Mouse (Mus musculus) midbrain, embryonic 15.5 days (tissue): Measurements from ENCODE around the gene Znrf3. TPM values are rescaled to one million over a fixed set of nuclear protein-coding genes. Genes with fewer than 3 reads are reported as not detected.
"Not testable (repeated sequence)": the region's sequence is repeated elsewhere in the genome, so short reads cannot be mapped to it uniquely, and the experiment has no call there.

Experiments
- ATAC-seq: fragments of 200-750 bp; cut with Nextera tagmentation; replicated peaks from 2 replicates; pipeline ENCODE4 v1.8.0; 2017; ENCODE audit warnings: moderate TSS enrichment
- H3K27ac ChIP-seq: fragments of 300-500 bp; sonication (generic); 2 replicates; pipeline ENCODE4 v1.5.1; 2015; ENCODE audit warnings: mild to moderate bottlenecking, inconsistent platforms
- H3K27me3 ChIP-seq: fragments of 300-500 bp; sonication (generic); replicated peaks from 2 replicates; pipeline ENCODE4 v1.6.1; 2015; ENCODE audit warnings: inconsistent platforms
- H3K36me3 ChIP-seq: fragments of 300-500 bp; sonication (generic); replicated peaks from 2 replicates; pipeline ENCODE4 v1.6.1; 2015; ENCODE audit warnings: inconsistent platforms
- H3K4me1 ChIP-seq: fragments of 300-500 bp; sonication (generic); 2 replicates; pipeline ENCODE4 v1.6.1; 2015; ENCODE audit warnings: inconsistent platforms
- H3K4me2 ChIP-seq: fragments of 300-500 bp; sonication (generic); 2 replicates; pipeline ENCODE4 v1.6.1; 2015; ENCODE audit warnings: inconsistent platforms, mild to moderate bottlenecking, moderate library complexity
- H3K4me3 ChIP-seq: fragments of 300-500 bp; sonication (generic); 2 replicates; pipeline ENCODE4 v1.5.1; 2015; ENCODE audit warnings: mild to moderate bottlenecking, inconsistent platforms
- H3K9ac ChIP-seq: fragments of 300-500 bp; sonication (generic); 2 replicates; pipeline ENCODE4 v1.6.1; 2015; ENCODE audit warnings: mild to moderate bottlenecking, inconsistent platforms
- H3K9me3 ChIP-seq: fragments of 300-500 bp; sonication (generic); 2 replicates; pipeline ENCODE4 v1.6.1; 2016; ENCODE audit warnings: inconsistent platforms
- WGBS: fragments of 180-500 bp; shearing (Covaris S2); methylation state at CpG from one replicate; pipeline ENCODE4 v1.1.7; 2015; ENCODE audit warnings: mixed read lengths; 5-methylcytosine and 5-hydroxymethylcytosine counted together
- polyA plus RNA-seq: library from polyadenylated mRNA; unstranded; fragments of >200 nt; fragmentation: Nextera tagmentation; extraction: Ambion mirVana; gene quantifications from 2 replicates; pipeline ENCODE4 v1.2.1, GENCODE M21; 2015

The Znrf3 gene
- 7.1 and 7.8 TPM in 2 replicates for polyA plus RNA-seq

DNA sequence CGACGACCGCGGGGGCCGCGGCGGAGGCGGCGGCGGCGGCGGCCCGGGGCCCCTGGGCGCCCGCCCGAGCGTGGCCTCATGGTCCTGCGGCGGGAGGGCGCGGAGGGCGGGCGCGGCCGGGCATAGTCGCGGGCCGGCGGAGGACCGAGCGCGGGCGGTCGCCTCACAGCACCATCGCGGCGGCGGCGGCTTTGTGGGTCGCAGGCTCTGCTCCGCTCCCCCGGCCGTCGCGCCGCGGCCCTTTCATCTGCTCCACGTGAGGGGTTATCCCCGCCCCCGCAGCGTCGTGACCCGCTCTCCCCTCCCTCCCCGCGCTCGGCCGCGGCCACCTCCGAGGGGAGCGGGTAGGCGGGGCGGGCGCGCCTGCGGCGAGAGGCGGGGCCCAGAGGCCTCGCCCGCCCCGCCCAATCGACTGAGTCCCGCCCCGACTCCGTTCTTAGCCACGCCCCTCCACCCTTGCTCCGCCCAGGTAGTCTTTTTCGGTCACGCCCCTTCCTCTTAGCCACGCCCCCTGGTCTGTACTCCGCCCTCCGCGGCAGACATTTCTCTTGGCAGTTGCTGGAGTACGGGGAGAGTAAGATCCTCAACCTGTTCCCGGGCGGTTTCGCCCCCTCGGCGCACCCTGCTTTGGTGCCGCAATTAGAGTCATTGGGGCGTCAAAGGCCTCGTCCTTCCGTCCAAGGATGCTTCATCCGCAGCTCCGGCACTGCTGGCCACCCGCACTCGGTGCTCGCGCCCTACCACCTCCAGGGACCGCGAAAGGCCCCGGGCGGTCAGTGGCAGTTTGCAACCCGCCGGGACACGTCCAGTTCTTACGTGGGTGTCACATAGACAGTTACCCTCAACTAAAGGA, at the start of gene Znrf3:
Gene Znrf3 (minus strand): TSS at position 249 of the 853 bp plus-strand sequence.
- peak within 1 kb of the TSS; percentile 73 for H3K27ac ChIP-seq
- no peaks in the 10 kb centered on the region for H3K36me3 ChIP-seq
- H3K9ac ChIP-seq, result peak within 1 kb of the TSS; percentile 73
- peak; percentile 88 for ATAC-seq
- WGBS, result under 1% methylated on average over 80 of the region's 106 CpGs
- H3K4me1 ChIP-seq, result peaks cover 23% of the 10 kb centered on the region
- H3K4me2 ChIP-seq, result peak within 1 kb of the TSS; percentile 93
- H3K4me3 ChIP-seq, result peak within 1 kb of the TSS; percentile 85
- H3K27me3 ChIP-seq, result no peaks in the 10 kb centered on the region
- H3K9me3 ChIP-seq, result no peaks in the 10 kb centered on the region

- Histone ChIP-seq H3K9ac (no peak overlapping the region), H3K36me3 (no peaks in the 10 kb centered on the region), H3K27ac (no peak overlapping the region), H3K4me2 (no peak overlapping the region), H3K4me3 (no peak overlapping the region), H3K27me3 (no peaks in the 10 kb centered on the region), H3K4me1 (no peaks in the 10 kb centered on the region), H3K9me3 (no peaks in the 10 kb centered on the region)
- 68% methylated on average over 2 of the region's 2 CpGs for WGBS
- no peak for ATAC-seq
Measured at GRCm38 (mm10) chr11:5493869-5494268, 49.2 kb upstream of the Znrf3 start.

DNA sequence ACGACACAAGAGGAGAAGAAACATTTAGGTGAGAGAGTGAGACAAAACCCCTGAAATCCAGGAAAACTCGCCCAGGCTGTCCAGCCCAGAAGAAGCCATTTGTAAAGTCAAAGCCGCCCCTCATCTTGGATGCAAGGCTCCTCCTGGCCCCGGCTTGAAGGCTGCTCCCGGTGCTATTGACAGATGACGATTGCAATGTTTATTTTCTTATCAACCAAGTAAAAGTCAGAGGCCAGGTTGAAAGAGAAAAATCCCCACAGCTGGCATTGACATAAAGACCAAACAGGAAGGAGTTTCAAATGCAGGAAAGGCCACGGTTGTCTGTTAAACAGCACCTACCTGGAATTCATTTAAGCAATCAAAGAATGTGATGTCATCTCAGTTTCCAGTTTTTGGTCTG, 47.3 kb upstream of the Znrf3 start:
- 81% methylated on average over 7 of the region's 7 CpGs for WGBS
- H3K27ac ChIP-seq, result no peak overlapping the region
- no peaks in the 10 kb centered on the region for H3K36me3 ChIP-seq
- H3K9ac ChIP-seq, result no peak overlapping the region
- H3K9me3 ChIP-seq, result no peaks in the 10 kb centered on the region
- ATAC-seq, result no peak
- H3K4me1 ChIP-seq, result no peaks in the 10 kb centered on the region
- H3K4me2 ChIP-seq, result no peak overlapping the region
- no peaks in the 10 kb centered on the region for H3K27me3 ChIP-seq
- H3K4me3 ChIP-seq, result no peak overlapping the region

GRCm38 (mm10) chr11:5490989-5491656, 46.5 kb upstream of the Znrf3 start:
- 85% methylated on average over 10 of the region's 10 CpGs for WGBS

GRCm38 (mm10) chr11:5489433-5489832, 44.8 kb upstream of the Znrf3 start:
- WGBS, result 90% methylated on average over 10 of the region's 10 CpGs
- not testable (repeated sequence) for H3K9ac ChIP-seq, H3K4me1 ChIP-seq, H3K9me3 ChIP-seq, H3K4me2 ChIP-seq, H3K27ac ChIP-seq, H3K4me3 ChIP-seq, H3K36me3 ChIP-seq, ATAC-seq, H3K27me3 ChIP-seq

More at GRCm38 (mm10) chr11:5490989-5491656, 46.5 kb upstream of the Znrf3 start:
- Histone ChIP-seq H3K9ac (no peak overlapping the region), H3K4me3 (no peak overlapping the region), H3K36me3 (no peaks in the 10 kb centered on the region), H3K27me3 (no peaks in the 10 kb centered on the region), H3K9me3 (no peaks in the 10 kb centered on the region), H3K4me2 (no peak overlapping the region), H3K27ac (no peak overlapping the region), H3K4me1 (no peaks in the 10 kb centered on the region)
- no peak for ATAC-seq

DNA sequence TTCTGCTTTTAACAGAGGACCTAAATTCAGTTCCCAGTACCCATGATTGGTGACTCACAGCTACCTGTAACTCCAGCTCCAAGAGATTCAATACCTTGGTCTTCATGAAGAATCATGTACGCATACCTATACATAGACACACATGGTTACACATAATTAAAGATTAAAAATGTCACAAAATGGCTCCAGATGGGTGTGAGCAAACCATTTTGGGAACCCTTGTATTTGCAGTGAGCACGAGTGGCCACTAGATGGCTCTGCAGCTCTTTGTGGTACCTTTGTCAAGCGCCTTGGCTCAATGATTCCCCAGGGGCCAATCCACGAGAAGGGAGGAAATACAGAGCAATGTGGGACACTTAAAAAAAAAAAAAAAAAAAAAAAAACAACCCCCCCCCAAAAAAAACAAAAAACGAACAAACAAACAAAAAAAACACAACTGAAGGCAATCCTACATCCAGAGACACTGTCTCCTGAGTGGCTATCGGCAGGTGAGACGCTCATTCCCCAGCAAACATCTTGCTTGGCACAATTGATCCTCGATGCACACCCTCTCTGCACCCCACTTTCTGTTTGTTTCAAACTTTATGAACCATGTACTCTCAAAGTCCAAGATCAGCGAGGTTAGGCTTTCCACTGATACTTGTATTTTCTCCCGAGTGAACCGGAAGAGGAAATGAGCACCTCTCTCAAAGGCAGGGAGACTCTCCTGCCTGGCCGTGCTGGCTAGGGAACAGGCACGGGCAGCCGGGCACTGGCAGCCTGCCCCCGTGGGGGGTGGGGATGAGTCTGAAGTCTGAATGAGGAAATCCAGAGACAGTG, 40.8 kb upstream of the Znrf3 start:
- no peaks in the 10 kb centered on the region for H3K9me3 ChIP-seq
- H3K9ac ChIP-seq, result peak overlapping the region; percentile 42
- H3K27me3 ChIP-seq, result no peaks in the 10 kb centered on the region
- H3K4me2 ChIP-seq, result peak overlapping the region; percentile 57
- H3K36me3 ChIP-seq, result no peaks in the 10 kb centered on the region
- WGBS, result 17% methylated on average over 15 of the region's 15 CpGs
- peak; percentile 80 for ATAC-seq
- peak overlapping the region; percentile 38 for H3K4me3 ChIP-seq
- H3K27ac ChIP-seq, result no peak overlapping the region
- peaks cover 5% of the 10 kb centered on the region; the same call in 1 of the 2 replicates for H3K4me1 ChIP-seq

GRCm38 (mm10) chr11:5482581-5482980, 37.9 kb upstream of the Znrf3 start:
- H3K27me3 ChIP-seq, result no peaks in the 10 kb centered on the region
- no peaks in the 10 kb centered on the region for H3K36me3 ChIP-seq
- no peaks in the 10 kb centered on the region for H3K9me3 ChIP-seq
- no peak overlapping the region for H3K4me2 ChIP-seq
- 88% methylated on average over 13 of the region's 13 CpGs for WGBS
- no peak overlapping the region for H3K9ac ChIP-seq
- H3K27ac ChIP-seq, result no peak overlapping the region
- H3K4me3 ChIP-seq, result no peak overlapping the region
- no peak for ATAC-seq
- H3K4me1 ChIP-seq, result peaks cover 5% of the 10 kb centered on the region; the same call in 1 of the 2 replicates

DNA sequence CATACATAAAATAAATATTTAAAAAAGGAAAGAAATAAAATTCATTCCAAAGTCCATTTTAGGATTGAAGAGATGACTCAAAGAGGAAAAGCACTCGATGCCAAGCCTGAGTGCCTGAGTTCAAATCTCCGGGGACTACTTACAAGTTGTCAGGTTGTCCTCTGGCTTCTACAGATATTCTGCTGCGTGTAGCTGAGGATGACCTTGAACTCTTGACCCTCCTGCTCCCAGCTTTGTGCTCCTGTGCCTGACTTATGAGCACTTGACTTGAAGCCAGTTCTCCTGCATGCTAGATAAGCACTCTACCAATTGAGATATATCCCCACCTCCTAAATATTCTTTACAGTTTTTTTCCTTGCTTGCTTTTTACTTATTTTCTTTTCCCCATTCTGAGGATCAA, 34.2 kb upstream of the Znrf3 start:
- no peak overlapping the region for H3K27ac ChIP-seq
- no peak overlapping the region for H3K9ac ChIP-seq
- 94% methylated on average over 3 of the region's 3 CpGs for WGBS
- H3K9me3 ChIP-seq, result no peaks in the 10 kb centered on the region
- no peak overlapping the region for H3K4me2 ChIP-seq
- H3K4me3 ChIP-seq, result no peak overlapping the region
- no peak for ATAC-seq
- no peaks in the 10 kb centered on the region for H3K27me3 ChIP-seq
- no peaks in the 10 kb centered on the region for H3K4me1 ChIP-seq
- no peaks in the 10 kb centered on the region for H3K36me3 ChIP-seq

DNA sequence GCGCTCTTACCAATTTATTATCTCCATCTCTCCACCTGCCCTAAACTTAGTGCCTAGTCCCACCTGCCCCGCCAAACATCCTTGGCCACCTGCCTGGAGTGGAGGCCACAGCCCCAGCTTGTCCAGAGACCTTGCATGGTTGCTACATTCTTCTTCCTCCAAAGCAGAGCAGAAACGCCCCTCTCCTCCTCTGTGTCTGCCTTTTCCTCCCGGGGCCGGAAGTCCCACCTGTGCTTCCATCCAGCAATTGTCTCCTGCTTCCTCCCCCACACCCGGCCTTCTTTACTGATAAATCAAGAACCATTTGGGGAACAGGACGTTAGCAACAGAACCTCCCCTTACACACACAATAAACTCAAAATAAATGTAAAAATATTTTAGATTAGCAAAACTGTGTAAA, 33.5 kb upstream of the Znrf3 start:
- H3K27me3 ChIP-seq, result no peaks in the 10 kb centered on the region
- H3K4me2 ChIP-seq, result no peak overlapping the region
- WGBS, result 83% methylated on average over 7 of the region's 7 CpGs
- no peaks in the 10 kb centered on the region for H3K4me1 ChIP-seq
- no peak overlapping the region for H3K27ac ChIP-seq
- H3K9ac ChIP-seq, result no peak overlapping the region
- H3K9me3 ChIP-seq, result no peaks in the 10 kb centered on the region
- no peak overlapping the region for H3K4me3 ChIP-seq
- H3K36me3 ChIP-seq, result no peaks in the 10 kb centered on the region
- ATAC-seq, result no peak

DNA sequence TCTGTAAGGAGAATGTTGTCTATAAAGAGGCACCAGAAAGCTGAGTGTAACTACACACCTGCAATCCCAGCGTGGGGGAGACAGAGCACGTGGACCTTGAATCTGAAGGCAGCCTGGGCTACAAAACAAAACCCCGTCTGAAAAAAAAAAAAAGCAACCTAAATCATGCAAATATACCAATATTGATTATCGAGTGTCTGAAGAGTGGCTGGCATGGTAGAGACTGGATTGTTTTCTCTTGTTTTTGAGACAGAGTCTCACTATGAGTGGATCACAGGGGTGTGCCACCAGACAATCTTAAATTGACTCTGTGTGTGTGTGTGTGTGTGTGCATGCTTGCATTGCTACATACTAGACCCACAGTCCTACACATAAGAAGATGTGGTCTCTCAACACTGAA, 32.2 kb upstream of the Znrf3 start:
- Histone ChIP-seq H3K4me2 (no peak overlapping the region), H3K4me1 (no peaks in the 10 kb centered on the region), H3K27me3 (no peaks in the 10 kb centered on the region), H3K27ac (no peak overlapping the region), H3K36me3 (no peaks in the 10 kb centered on the region), H3K9me3 (no peaks in the 10 kb centered on the region), H3K4me3 (no peak overlapping the region), H3K9ac (no peak overlapping the region)
- no peak for ATAC-seq
- 89% methylated on average over 4 of the region's 4 CpGs for WGBS

GRCm38 (mm10) chr11:5475556-5476118, 31.0 kb upstream of the Znrf3 start:
- 94% methylated on average over 2 of the region's 2 CpGs for WGBS
- not testable (repeated sequence) for ATAC-seq, H3K27me3 ChIP-seq, H3K4me1 ChIP-seq, H3K36me3 ChIP-seq, H3K9ac ChIP-seq, H3K4me2 ChIP-seq, H3K27ac ChIP-seq, H3K9me3 ChIP-seq, H3K4me3 ChIP-seq

DNA sequence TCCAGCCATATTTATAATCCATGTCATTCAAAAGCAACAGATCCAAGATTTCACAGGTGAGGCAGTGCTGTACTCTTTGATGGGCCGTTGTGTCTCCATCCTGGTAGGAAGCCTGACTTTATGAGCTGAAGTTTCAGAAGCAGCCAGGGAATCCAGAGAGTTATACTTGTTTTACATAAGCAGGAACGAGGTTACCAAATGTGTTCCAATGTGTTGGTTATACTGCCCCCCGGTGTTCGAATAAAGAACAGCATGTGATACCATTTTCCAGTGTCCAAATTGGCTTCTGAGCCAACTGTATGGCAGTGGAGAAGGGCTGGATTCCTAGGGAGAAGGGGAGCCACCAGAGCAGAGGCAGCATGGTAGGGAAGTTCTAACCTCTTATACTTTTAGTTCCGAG, 29.5 kb upstream of the Znrf3 start:
- Histone ChIP-seq H3K36me3 (no peaks in the 10 kb centered on the region), H3K27me3 (no peaks in the 10 kb centered on the region), H3K9ac (no peak overlapping the region), H3K4me1 (no peaks in the 10 kb centered on the region), H3K4me2 (no peak overlapping the region), H3K4me3 (no peak overlapping the region), H3K9me3 (no peaks in the 10 kb centered on the region), H3K27ac (no peak overlapping the region)
- 13% methylated on average over 5 of the region's 5 CpGs for WGBS
- no peak for ATAC-seq
